Mouse (Mus musculus) cortical plate, adult 2 months (tissue): Measurements from ENCODE around the gene Enox1.

Source experiments
- CTCF ChIP-seq: fragments of 200-500 bp; IDR thresholded peaks from 2 replicates; pipeline ENCODE4 v1.5.1; 2011; ENCODE audit warnings: mild to moderate bottlenecking, control low read depth, low read length; ENCODE audit not compliant: insufficient read depth; ENCODE audit errors: extremely low read depth
- POLR2A ChIP-seq: fragments of 200-500 bp; IDR thresholded peaks from 2 replicates; pipeline ENCODE4 v1.6.1; 2011; ENCODE audit warnings: mild to moderate bottlenecking, low read length, control low read depth; ENCODE audit not compliant: insufficient read depth; ENCODE audit errors: extremely low read depth

DNA sequence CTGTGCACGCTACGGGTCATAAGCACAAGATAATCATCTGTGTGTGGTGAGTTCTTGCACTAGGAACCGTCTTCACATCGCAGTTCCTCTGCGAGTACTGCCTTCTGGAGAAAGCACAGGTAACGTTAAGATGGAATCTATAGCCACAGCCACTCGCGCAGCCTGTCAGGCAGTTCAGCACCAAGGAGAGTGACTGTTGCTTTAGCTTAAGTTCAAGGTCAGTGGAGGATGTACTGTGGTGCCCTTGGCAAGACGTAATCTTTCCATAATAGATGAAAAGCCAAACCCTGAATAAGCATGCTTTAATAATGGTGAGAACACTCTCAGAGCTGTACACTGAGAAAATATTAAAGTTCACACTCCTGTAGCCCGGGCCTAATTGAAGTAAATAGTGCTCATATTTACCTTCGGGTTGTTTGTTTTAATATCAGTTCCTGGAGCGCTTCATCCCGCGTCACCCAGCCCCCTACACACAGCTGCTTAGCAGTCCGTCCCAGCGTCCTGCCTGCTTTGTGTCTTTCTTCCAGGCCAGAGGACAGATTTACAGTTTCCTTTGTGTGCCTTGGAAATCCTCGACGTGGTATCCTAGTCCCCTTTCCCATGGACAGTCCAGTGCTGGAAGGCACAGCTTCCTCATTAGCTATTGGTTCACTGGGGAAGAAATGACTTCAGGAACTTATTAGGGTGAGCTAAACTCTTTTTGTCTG is 38.9 kb downstream of the Enox1 start:
- TF ChIP-seq POLR2A (no peak), CTCF (no peak)
